13 mouse cellular contexts compared by ENCODE assay signal in the genomic region with DNA sequence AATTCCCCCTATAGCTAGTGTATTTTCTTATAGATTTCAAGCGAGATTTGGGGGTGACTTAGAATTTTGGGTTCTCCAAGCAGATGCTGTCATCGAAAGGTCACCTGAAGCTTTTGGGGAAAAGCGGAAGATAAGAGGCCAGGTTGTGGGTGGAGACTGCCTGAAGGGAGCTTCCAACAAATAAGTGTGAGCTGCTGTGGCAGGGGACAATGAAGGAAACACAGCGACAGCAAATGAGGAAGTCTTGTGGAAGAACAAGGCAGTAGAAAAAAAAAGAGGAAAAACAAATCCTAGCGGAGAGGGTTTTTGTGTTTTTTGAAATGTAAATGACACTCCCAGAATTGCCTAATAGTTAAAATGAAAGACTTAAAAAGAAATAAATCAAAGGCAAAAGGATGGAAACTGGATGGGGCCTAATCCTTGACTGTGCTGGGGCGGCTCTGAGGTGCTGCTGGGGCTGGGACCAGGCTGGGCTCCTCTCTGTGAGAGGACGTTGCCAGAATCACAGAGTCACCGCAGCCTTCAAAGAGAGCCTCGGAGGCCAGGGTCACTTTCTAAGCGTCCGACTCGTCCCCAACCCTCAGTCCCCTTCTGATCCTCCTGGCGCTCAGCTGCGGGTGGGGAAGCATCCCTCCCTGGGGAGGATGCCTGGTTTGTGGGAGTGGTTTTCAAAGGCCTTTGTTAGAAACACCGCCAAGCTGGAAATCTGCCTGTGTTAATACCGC. TPM values are rescaled to one million over a fixed set of nuclear protein-coding genes. Genes with fewer than 3 reads are reported as not detected.
DNase-seq lines count a peak whose midpoint lies in the region; ATAC-seq and TF ChIP-seq lines count a peak whose summit lies in the region.
"Had no signal": no experiment of that assay in that cellular context is flagged by ENCODE, and none has a peak within 500 bp of the region (broad histone marks: within the 10 kb centered on the region; RNA-seq: fewer than 3 reads in every experiment).

No protein-coding gene starts in this region.

- H3K27me3 ChIP-seq in neural tube, embryonic 13.5 days = no peaks in the 10 kb centered on the region
- no peaks in the 10 kb centered on the region for H3K27me3 ChIP-seq in neural tube, embryonic 15.5 days (replicated peaks)
- no peaks in the 10 kb centered on the region for H3K27me3 ChIP-seq in forebrain, embryonic 11.5 days (ENCODE audit: control insufficient read depth, insufficient read depth, low read length)
- H3K27me3 ChIP-seq in stomach, postnatal 0 days (ENCODE audit: control insufficient read depth, insufficient read depth, low read length) = no peaks in the 10 kb centered on the region
- H3K27me3 ChIP-seq: limb, embryonic 15.5 days had no signal

- no peaks in the 10 kb centered on the region for H3K79me2 ChIP-seq in macrophage (ENCODE audit: inconsistent target)

- peak overlapping the region; percentile 35; the same call in 1 of the 2 replicates for H3K9ac ChIP-seq in neural tube, embryonic 13.5 days
- H3K9ac ChIP-seq in neural tube, embryonic 15.5 days (replicated peaks) = no peak overlapping the region
- H3K9ac ChIP-seq in forebrain, embryonic 11.5 days (ENCODE audit: low read length) = peak overlapping the region; percentile 49
- 0 out of 2 replicates have a peak overlapping the region, but pooled peaks have one; percentile 14 for H3K9ac ChIP-seq in stomach, postnatal 0 days (ENCODE audit: low read length)
- H3K9ac ChIP-seq: limb, embryonic 15.5 days had no signal

- intact Hi-C loops in left cerebral cortex, postnatal 25 days (cut with DNase I) = no loop called here

- no peak overlapping the region; the same call in 1 of the 2 replicates for H3K27ac ChIP-seq in neural tube, embryonic 13.5 days (replicated peaks)
- H3K27ac ChIP-seq in neural tube, embryonic 15.5 days (replicated peaks) = no peak overlapping the region
- H3K27ac ChIP-seq in forebrain, embryonic 11.5 days (ENCODE audit: low read depth, low read length) = peak overlapping the region; percentile 62; the same call in 1 of the 2 replicates
- H3K27ac ChIP-seq in macrophage = peak overlapping the region; percentile 53
- H3K27ac ChIP-seq in stomach, postnatal 0 days (replicated peaks) = no peak overlapping the region
- H3K27ac ChIP-seq: limb, embryonic 15.5 days had no signal

- no peaks in the 10 kb centered on the region for H3K36me3 ChIP-seq in neural tube, embryonic 13.5 days
- no peaks in the 10 kb centered on the region for H3K36me3 ChIP-seq in neural tube, embryonic 15.5 days
- no peaks in the 10 kb centered on the region for H3K36me3 ChIP-seq in forebrain, embryonic 11.5 days (ENCODE audit: control insufficient read depth, insufficient read depth, low read length)
- no peaks in the 10 kb centered on the region for H3K36me3 ChIP-seq in macrophage (ENCODE audit: inconsistent target)
- H3K36me3 ChIP-seq in stomach, postnatal 0 days (ENCODE audit: control insufficient read depth, insufficient read depth, low read length) = no peaks in the 10 kb centered on the region
- H3K36me3 ChIP-seq: limb, embryonic 15.5 days had no signal

- WGBS in neural tube, embryonic 13.5 days = 14% methylated on average over 16 of the region's 16 CpGs
- WGBS in neural tube, embryonic 15.5 days = 21% methylated on average over 16 of the region's 16 CpGs
- WGBS in forebrain, embryonic 11.5 days = 9% methylated on average over 16 of the region's 16 CpGs
- WGBS in macrophage (ENCODE audit: missing documents) = 45% methylated on average over 15 of the region's 16 CpGs
- WGBS in stomach, postnatal 0 days = 26% methylated on average over 16 of the region's 16 CpGs

- TF ChIP-seq CTCF in stomach, postnatal 0 days (IDR thresholded peaks at IDR 0.05; ENCODE audit: low read depth) = no peak

- no peak overlapping the region for H3K4me3 ChIP-seq in neural tube, embryonic 13.5 days
- no peak overlapping the region for H3K4me3 ChIP-seq in neural tube, embryonic 15.5 days (replicated peaks)
- H3K4me3 ChIP-seq in forebrain, embryonic 11.5 days (ENCODE audit: low read depth, low read length) = no peak overlapping the region
- H3K4me3 ChIP-seq in macrophage (ENCODE audit: inconsistent target) = no peak overlapping the region
- no peak overlapping the region for H3K4me3 ChIP-seq in stomach, postnatal 0 days (ENCODE audit: low read depth, low read length)
- H3K4me3 ChIP-seq: limb, embryonic 15.5 days; megakaryocyte, embryonic 14.5 days had no signal

- H3K4me2 ChIP-seq in neural tube, embryonic 13.5 days = no peak overlapping the region
- H3K4me2 ChIP-seq in neural tube, embryonic 15.5 days = no peak overlapping the region; the same call in 1 of the 2 replicates
- 0 out of 2 replicates have a peak overlapping the region, but pooled peaks have one; percentile 8 for H3K4me2 ChIP-seq in forebrain, embryonic 11.5 days (ENCODE audit: low read depth, low read length, severe bottlenecking)
- no peak overlapping the region for H3K4me2 ChIP-seq in stomach, postnatal 0 days (replicated peaks; ENCODE audit: low read depth)
- H3K4me2 ChIP-seq: limb, embryonic 15.5 days had no signal

- TF ChIP-seq EP300 in stomach, postnatal 0 days (optimal IDR thresholded peaks at IDR 0.05) = no peak

- no peak for DNase-seq in forebrain, embryonic 11.5 days (ENCODE audit: low spot score)
- DNase-seq in stomach, postnatal 0 days (ENCODE audit: low spot score) = no peak
- no peak for DNase-seq in thymus, adult 18-20 months
- no peak for DNase-seq in left cerebral cortex, postnatal 25 days (ENCODE audit: low spot score in 2 of 2)
- DNase-seq: cerebellum, adult 11 months; heart, adult 18-20 months; thymus, postnatal 25 days had no signal

- H3K4me1 ChIP-seq in neural tube, embryonic 13.5 days (replicated peaks) = peaks cover 14% of the 10 kb centered on the region
- H3K4me1 ChIP-seq in neural tube, embryonic 15.5 days = peaks cover 8% of the 10 kb centered on the region
- peaks cover 5% of the 10 kb centered on the region for H3K4me1 ChIP-seq in forebrain, embryonic 11.5 days (replicated peaks; ENCODE audit: control insufficient read depth, insufficient read depth, low read length)
- no peaks in the 10 kb centered on the region for H3K4me1 ChIP-seq in stomach, postnatal 0 days (replicated peaks; ENCODE audit: control insufficient read depth, insufficient read depth)

- H3K9me3 ChIP-seq in neural tube, embryonic 13.5 days = no peaks in the 10 kb centered on the region
- H3K9me3 ChIP-seq in neural tube, embryonic 15.5 days (replicated peaks) = no peaks in the 10 kb centered on the region
- no peaks in the 10 kb centered on the region for H3K9me3 ChIP-seq in forebrain, embryonic 11.5 days (ENCODE audit: control insufficient read depth, low read length)
- H3K9me3 ChIP-seq in stomach, postnatal 0 days (ENCODE audit: control insufficient read depth, low read length) = no peaks in the 10 kb centered on the region
- H3K9me3 ChIP-seq: limb, embryonic 15.5 days; megakaryocyte, embryonic 14.5 days had no signal

- ATAC-seq in neural tube, embryonic 13.5 days (ENCODE audit: low read depth) = no peak
- no peak for ATAC-seq in neural tube, embryonic 15.5 days (ENCODE audit: low FRiP score)
- ATAC-seq in forebrain, embryonic 11.5 days (replicated peaks; ENCODE audit: low FRiP score) = peak; percentile 53; the same call in 1 of the 2 replicates
- no peak for ATAC-seq in stomach, postnatal 0 days (ENCODE audit: low FRiP score, low TSS enrichment)
- no peak for ATAC-seq in cerebellum, adult (ENCODE audit: insufficient number of reproducible peaks, low FRiP score, low TSS enrichment)

RNA-seq across cellular contexts. Expression of gene Mum1, which starts 11.0 kb away (rescaled TPM):
- polyA plus RNA-seq in neural tube, embryonic 13.5 days (2015; fragmentation: Nextera tagmentation; extraction: Ambion mirVana) = 46.5 and 60.7 TPM in 2 replicates
- 46.8 and 49.6 TPM in 2 replicates for polyA plus RNA-seq in neural tube, embryonic 15.5 days (2015; fragmentation: Nextera tagmentation; extraction: Ambion mirVana)
- polyA plus RNA-seq in forebrain, embryonic 11.5 days (2014; fragmentation: Nextera tagmentation; extraction: Ambion mirVana) = 75.6 and 79.4 TPM in 2 replicates
- 10 to 100 TPM; 20.0 to 83.3 (median 42.7) TPM for total RNA-seq in macrophage (2018; cell fraction: chromatin; rRNA removed)
- 10 to 100 TPM in 1 of 26 experiments, 1 to 10 TPM in 25; 3.8 to 12.0 (median 7.0) TPM for total RNA-seq in macrophage (2018; cell fraction: cytosol; rRNA removed)
- 10 to 100 TPM in 25 of 26 experiments, 1 to 10 TPM in 1; 9.4 to 91.9 (median 26.5) TPM for total RNA-seq in macrophage (2018; cell fraction: nucleus; rRNA removed)
- polyA plus RNA-seq in macrophage (2018) = 5.1 to 14.8 TPM (median 7.6 TPM) in 3 replicates
- polyA plus RNA-seq in stomach, postnatal 0 days (2015; fragmentation: Nextera tagmentation; extraction: Ambion mirVana) = 23.1 and 23.9 TPM in 2 replicates
- total RNA-seq in left cerebral cortex, postnatal 25 days (2021) = 10 to 100 TPM; 40.9 to 41.2 TPM

RNA-seq across cellular contexts. Expression of gene Ndufs7, which starts 33.7 kb away (rescaled TPM):
- 250 and 275 TPM in 2 replicates for polyA plus RNA-seq in neural tube, embryonic 13.5 days (2015; fragmentation: Nextera tagmentation; extraction: Ambion mirVana)
- polyA plus RNA-seq in neural tube, embryonic 15.5 days (2015; fragmentation: Nextera tagmentation; extraction: Ambion mirVana) = 353 and 368 TPM in 2 replicates
- polyA plus RNA-seq in forebrain, embryonic 11.5 days (2014; fragmentation: Nextera tagmentation; extraction: Ambion mirVana) = 219 and 265 TPM in 2 replicates
- 10 to 100 TPM in 25 of 26 experiments, 1 to 10 TPM in 1; 7.7 to 70.5 (median 32.8) TPM for total RNA-seq in macrophage (2018; cell fraction: chromatin; rRNA removed)
- total RNA-seq in macrophage (2018; cell fraction: cytosol; rRNA removed) = 100 to 1,000 TPM in 16 of 26 experiments, 10 to 100 TPM in 10; 77.8 to 131 (median 102) TPM
- total RNA-seq in macrophage (2018; cell fraction: nucleus; rRNA removed) = 10 to 100 TPM; 16.9 to 69.3 (median 39.0) TPM
- 31.2 to 113 TPM (median 79.8 TPM) in 3 replicates for polyA plus RNA-seq in macrophage (2018)
- polyA plus RNA-seq in stomach, postnatal 0 days (2015; fragmentation: Nextera tagmentation; extraction: Ambion mirVana) = 400 and 403 TPM in 2 replicates
- total RNA-seq in left cerebral cortex, postnatal 25 days (2021) = 100 to 1,000 TPM; 182 to 187 TPM

RNA-seq across cellular contexts. Expression of gene Efna2, which starts 35.9 kb away (rescaled TPM):
- polyA plus RNA-seq in neural tube, embryonic 13.5 days (2015; fragmentation: Nextera tagmentation; extraction: Ambion mirVana) = 34.0 and 34.8 TPM in 2 replicates
- 25.9 and 31.2 TPM in 2 replicates for polyA plus RNA-seq in neural tube, embryonic 15.5 days (2015; fragmentation: Nextera tagmentation; extraction: Ambion mirVana)
- polyA plus RNA-seq in forebrain, embryonic 11.5 days (2014; fragmentation: Nextera tagmentation; extraction: Ambion mirVana) = 48.8 and 50.7 TPM in 2 replicates
- total RNA-seq in macrophage (2018; cell fraction: chromatin; rRNA removed) = 1 to 10 TPM in 3 of 26 experiments, under 1 TPM in 12, not detected in 11; 0.30 to 1.9 (median 0.43) TPM
- total RNA-seq in macrophage (2018; cell fraction: cytosol; rRNA removed) = 1 to 10 TPM in 3 of 26 experiments, under 1 TPM in 23; 0.09 to 1.6 (median 0.25) TPM
- total RNA-seq in macrophage (2018; cell fraction: nucleus; rRNA removed) = 1 to 10 TPM in 5 of 26 experiments, under 1 TPM in 15, not detected in 6; 0.20 to 1.7 (median 0.57) TPM
- 0.11 to 0.29 TPM (median 0.26 TPM) in 3 replicates for polyA plus RNA-seq in macrophage (2018)
- 6.5 and 7.2 TPM in 2 replicates for polyA plus RNA-seq in stomach, postnatal 0 days (2015; fragmentation: Nextera tagmentation; extraction: Ambion mirVana)
- 1 to 10 TPM; 9.2 to 9.9 TPM for total RNA-seq in left cerebral cortex, postnatal 25 days (2021)

RNA-seq across cellular contexts. Expression of gene 1600002K03Rik, which starts 42.5 kb away (rescaled TPM):
- 11.4 and 16.3 TPM in 2 replicates for polyA plus RNA-seq in neural tube, embryonic 13.5 days (2015; fragmentation: Nextera tagmentation; extraction: Ambion mirVana)
- 13.5 and 14.3 TPM in 2 replicates for polyA plus RNA-seq in neural tube, embryonic 15.5 days (2015; fragmentation: Nextera tagmentation; extraction: Ambion mirVana)
- 6.4 and 8.3 TPM in 2 replicates for polyA plus RNA-seq in forebrain, embryonic 11.5 days (2014; fragmentation: Nextera tagmentation; extraction: Ambion mirVana)
- total RNA-seq in macrophage (2018; cell fraction: chromatin; rRNA removed) = 1 to 10 TPM in 18 of 26 experiments, not detected in 8; 1.4 to 4.6 (median 2.1) TPM
- total RNA-seq in macrophage (2018; cell fraction: cytosol; rRNA removed) = 10 to 100 TPM; 11.6 to 18.9 (median 13.6) TPM
- 1 to 10 TPM in 25 of 26 experiments, not detected in 1; 2.4 to 8.5 (median 4.7) TPM for total RNA-seq in macrophage (2018; cell fraction: nucleus; rRNA removed)
- polyA plus RNA-seq in macrophage (2018) = 4.4 to 19.3 TPM (median 13.3 TPM) in 3 replicates
- polyA plus RNA-seq in stomach, postnatal 0 days (2015; fragmentation: Nextera tagmentation; extraction: Ambion mirVana) = 13.9 and 14.1 TPM in 2 replicates
- total RNA-seq in left cerebral cortex, postnatal 25 days (2021) = 1 to 10 TPM; 6.7 to 7.6 TPM

RNA-seq across cellular contexts. Expression of gene Gamt, which starts 45.6 kb away (rescaled TPM):
- 31.2 and 33.0 TPM in 2 replicates for polyA plus RNA-seq in neural tube, embryonic 13.5 days (2015; fragmentation: Nextera tagmentation; extraction: Ambion mirVana)
- 27.9 and 34.6 TPM in 2 replicates for polyA plus RNA-seq in neural tube, embryonic 15.5 days (2015; fragmentation: Nextera tagmentation; extraction: Ambion mirVana)
- polyA plus RNA-seq in forebrain, embryonic 11.5 days (2014; fragmentation: Nextera tagmentation; extraction: Ambion mirVana) = 20.4 and 24.1 TPM in 2 replicates
- 1 to 10 TPM in 18 of 26 experiments, not detected in 8; 1.1 to 7.6 (median 3.6) TPM for total RNA-seq in macrophage (2018; cell fraction: chromatin; rRNA removed)
- 10 to 100 TPM in 23 of 26 experiments, 1 to 10 TPM in 3; 8.8 to 18.0 (median 12.7) TPM for total RNA-seq in macrophage (2018; cell fraction: cytosol; rRNA removed)
- 10 to 100 TPM in 1 of 26 experiments, 1 to 10 TPM in 25; 1.3 to 11.7 (median 3.4) TPM for total RNA-seq in macrophage (2018; cell fraction: nucleus; rRNA removed)
- 8.2 to 24.0 TPM (median 13.8 TPM) in 3 replicates for polyA plus RNA-seq in macrophage (2018)
- polyA plus RNA-seq in stomach, postnatal 0 days (2015; fragmentation: Nextera tagmentation; extraction: Ambion mirVana) = 16.3 and 17.4 TPM in 2 replicates
- 10 to 100 TPM; 27.6 to 30.7 TPM for total RNA-seq in left cerebral cortex, postnatal 25 days (2021)

Comparison
In these comparisons a context has a peak if more than half of its experiments do, and no peak if none do; other contexts are left out.
1. H3K27ac ChIP-seq: peak in forebrain, embryonic 11.5 days (single experiment) and macrophage (single experiment); none in neural tube, embryonic 13.5 days (single experiment), neural tube, embryonic 15.5 days (single experiment) and stomach, postnatal 0 days (single experiment).